Mouse (Mus musculus): ENCODE results near the gene Nlrp10. TPM values are rescaled to one million over a fixed set of nuclear protein-coding genes. Genes with fewer than 3 reads are reported as not detected.

Nlrp10 gene
- polyA plus RNA-seq, 1 experiment from 2014 or later = not detected

DNA sequence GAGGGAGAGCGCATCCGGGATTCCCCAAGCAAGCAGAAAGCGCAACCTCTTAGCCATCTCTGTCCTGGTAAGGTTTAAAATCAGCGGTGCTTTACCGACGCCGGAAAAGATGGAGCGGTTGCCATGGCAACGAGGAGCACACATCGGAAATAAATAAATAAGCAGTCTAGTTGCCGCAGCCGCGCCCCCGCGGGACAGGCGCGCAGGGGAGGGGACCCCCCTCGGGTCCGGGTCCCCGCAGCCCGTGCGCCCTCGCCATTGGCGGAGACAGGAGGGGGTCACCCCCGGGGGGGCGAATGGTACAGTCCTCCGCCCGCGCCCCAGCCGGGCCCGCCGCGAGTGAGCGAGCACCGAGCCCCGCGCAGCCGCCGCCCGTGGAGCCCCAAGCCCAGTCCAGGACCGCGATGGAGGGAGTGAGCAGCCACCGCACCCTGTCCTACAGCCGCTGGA, 20.4 kb upstream of the Nlrp10 start, which contains the start of gene Tub:
Tub (plus strand) TSS at position 27 of the 450 bp plus-strand sequence.
- 0 out of 2 replicates have a peak, but pooled peaks cover 6% of the 10 kb centered on the region for H3K36me3 ChIP-seq (ENCODE audit: control insufficient read depth, insufficient read depth, low read length)
- WGBS = under 1% methylated on average over 41 of the region's 44 CpGs
- ATAC-seq (ENCODE audit: low read depth) = peak; percentile 89
- H3K4me2 ChIP-seq (ENCODE audit: low read depth, low read length) = peak within 1 kb of the TSS; percentile 85
- peak within 1 kb of the TSS; percentile 69 for H3K27ac ChIP-seq (ENCODE audit: low read depth, low read length)
- H3K9ac ChIP-seq (replicated peaks; ENCODE audit: low read depth, low read length) = peak within 1 kb of the TSS; percentile 59
- H3K27me3 ChIP-seq (ENCODE audit: control insufficient read depth, insufficient read depth, low read length) = peaks cover 2% of the 10 kb centered on the region; the same call in 1 of the 2 replicates
- no peaks in the 10 kb centered on the region for H3K9me3 ChIP-seq (ENCODE audit: control insufficient read depth, low read length)
- H3K4me1 ChIP-seq (ENCODE audit: control insufficient read depth, insufficient read depth, low read length) = no peaks in the 10 kb centered on the region
- H3K4me3 ChIP-seq (ENCODE audit: low read depth, low read length) = peak within 1 kb of the TSS; percentile 60

- WGBS = 40% methylated on average over 2 of the region's 2 CpGs
Observed at GRCm38 (mm10) chr7:108949301-108949700, 19.3 kb upstream of the Nlrp10 start.

GRCm38 (mm10) chr7:108948611-108949010, 18.6 kb upstream of the Nlrp10 start:
- Histone ChIP-seq H3K36me3 (ENCODE audit: control insufficient read depth, insufficient read depth, low read length) (0 out of 2 replicates have a peak, but pooled peaks cover 7% of the 10 kb centered on the region), H3K4me2 (ENCODE audit: low read depth, low read length) (no peak overlapping the region), H3K9me3 (ENCODE audit: control insufficient read depth, low read length) (no peaks in the 10 kb centered on the region), H3K4me1 (ENCODE audit: control insufficient read depth, insufficient read depth, low read length) (no peaks in the 10 kb centered on the region), H3K27me3 (ENCODE audit: control insufficient read depth, insufficient read depth, low read length) (peaks cover 2% of the 10 kb centered on the region; the same call in 1 of the 2 replicates), H3K9ac (replicated peaks; ENCODE audit: low read depth, low read length) (no peak overlapping the region), H3K4me3 (ENCODE audit: low read depth, low read length) (no peak overlapping the region), H3K27ac (ENCODE audit: low read depth, low read length) (no peak overlapping the region)
- ATAC-seq (ENCODE audit: low read depth) = no peak

More at GRCm38 (mm10) chr7:108949301-108949700, 19.3 kb upstream of the Nlrp10 start:
- no peak for ATAC-seq (ENCODE audit: low read depth)
- no peak overlapping the region for H3K4me2 ChIP-seq (ENCODE audit: low read depth, low read length)
- H3K4me1 ChIP-seq (ENCODE audit: control insufficient read depth, insufficient read depth, low read length) = no peaks in the 10 kb centered on the region
- H3K9me3 ChIP-seq (ENCODE audit: control insufficient read depth, low read length) = no peaks in the 10 kb centered on the region
- no peak overlapping the region for H3K27ac ChIP-seq (ENCODE audit: low read depth, low read length)
- H3K9ac ChIP-seq (replicated peaks; ENCODE audit: low read depth, low read length) = no peak overlapping the region
- 0 out of 2 replicates have a peak, but pooled peaks cover 7% of the 10 kb centered on the region for H3K36me3 ChIP-seq (ENCODE audit: control insufficient read depth, insufficient read depth, low read length)
- H3K27me3 ChIP-seq (ENCODE audit: control insufficient read depth, insufficient read depth, low read length) = peaks cover 2% of the 10 kb centered on the region; the same call in 1 of the 2 replicates
- no peak overlapping the region for H3K4me3 ChIP-seq (ENCODE audit: low read depth, low read length)

DNA sequence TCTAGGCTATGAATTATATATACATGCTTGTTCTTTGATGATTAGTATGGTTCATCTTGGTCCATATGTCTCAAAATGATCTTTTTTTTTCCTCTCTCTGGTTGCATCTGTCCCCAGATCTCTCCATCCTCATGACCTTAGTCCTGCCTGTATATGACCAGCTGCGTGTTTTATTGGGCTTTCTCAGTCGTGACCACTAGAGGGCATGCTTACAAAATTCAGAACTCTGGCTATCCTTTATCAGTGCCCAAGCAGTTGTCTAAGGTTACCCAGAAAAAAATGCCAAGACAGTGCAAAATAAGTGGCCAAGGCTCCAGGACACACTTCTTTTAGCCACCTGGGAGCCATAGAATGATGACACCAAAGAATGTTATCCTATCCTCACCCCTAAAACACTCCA, 14.0 kb upstream of the Nlrp10 start:
- Histone ChIP-seq H3K36me3 (ENCODE audit: control insufficient read depth, insufficient read depth, low read length) (peaks cover 38% of the 10 kb centered on the region), H3K9ac (replicated peaks; ENCODE audit: low read depth, low read length) (no peak overlapping the region)
- WGBS = 7% methylated on average over 2 of the region's 2 CpGs

GRCm38 (mm10) chr7:108941466-108941865, 11.5 kb upstream of the Nlrp10 start:
- no peak overlapping the region for H3K4me3 ChIP-seq (ENCODE audit: low read depth, low read length)

More for the DNA sequence above, 14.0 kb upstream of the Nlrp10 start:
- Histone ChIP-seq H3K9me3 (ENCODE audit: control insufficient read depth, low read length) (no peaks in the 10 kb centered on the region), H3K27me3 (ENCODE audit: control insufficient read depth, insufficient read depth, low read length) (no peaks in the 10 kb centered on the region), H3K4me3 (ENCODE audit: low read depth, low read length) (no peak overlapping the region), H3K4me2 (ENCODE audit: low read depth, low read length) (no peak overlapping the region), H3K27ac (ENCODE audit: low read depth, low read length) (no peak overlapping the region), H3K4me1 (ENCODE audit: control insufficient read depth, insufficient read depth, low read length) (no peaks in the 10 kb centered on the region)
- peak; percentile 74; the same call in 1 of the 2 replicates for ATAC-seq (ENCODE audit: low read depth)

GRCm38 (mm10) chr7:108936591-108936990, 6.6 kb upstream of the Nlrp10 start:
- no peak for ATAC-seq (ENCODE audit: low read depth)
- Histone ChIP-seq H3K4me1 (ENCODE audit: control insufficient read depth, insufficient read depth, low read length) (peaks cover 15% of the 10 kb centered on the region), H3K4me3 (ENCODE audit: low read depth, low read length) (no peak overlapping the region), H3K27ac (ENCODE audit: low read depth, low read length) (no peak overlapping the region), H3K27me3 (ENCODE audit: control insufficient read depth, insufficient read depth, low read length) (no peaks in the 10 kb centered on the region), H3K4me2 (ENCODE audit: low read depth, low read length) (no peak overlapping the region), H3K9me3 (ENCODE audit: control insufficient read depth, low read length) (no peaks in the 10 kb centered on the region), H3K9ac (replicated peaks; ENCODE audit: low read depth, low read length) (no peak overlapping the region), H3K36me3 (ENCODE audit: control insufficient read depth, insufficient read depth, low read length) (peaks cover 38% of the 10 kb centered on the region)
- WGBS = 98% methylated on average over 4 of the region's 4 CpGs

More at GRCm38 (mm10) chr7:108941466-108941865, 11.5 kb upstream of the Nlrp10 start:
- Histone ChIP-seq H3K27me3 (ENCODE audit: control insufficient read depth, insufficient read depth, low read length) (no peaks in the 10 kb centered on the region), H3K9me3 (ENCODE audit: control insufficient read depth, low read length) (no peaks in the 10 kb centered on the region), H3K27ac (ENCODE audit: low read depth, low read length) (no peak overlapping the region), H3K36me3 (ENCODE audit: control insufficient read depth, insufficient read depth, low read length) (peaks cover 55% of the 10 kb centered on the region), H3K4me2 (ENCODE audit: low read depth, low read length) (no peak overlapping the region), H3K4me1 (ENCODE audit: control insufficient read depth, insufficient read depth, low read length) (0 out of 2 replicates have a peak, but pooled peaks cover under 1% of the 10 kb centered on the region), H3K9ac (replicated peaks; ENCODE audit: low read depth, low read length) (no peak overlapping the region)
- ATAC-seq (ENCODE audit: low read depth) = no peak
- 94% methylated on average over 9 of the region's 9 CpGs for WGBS

DNA sequence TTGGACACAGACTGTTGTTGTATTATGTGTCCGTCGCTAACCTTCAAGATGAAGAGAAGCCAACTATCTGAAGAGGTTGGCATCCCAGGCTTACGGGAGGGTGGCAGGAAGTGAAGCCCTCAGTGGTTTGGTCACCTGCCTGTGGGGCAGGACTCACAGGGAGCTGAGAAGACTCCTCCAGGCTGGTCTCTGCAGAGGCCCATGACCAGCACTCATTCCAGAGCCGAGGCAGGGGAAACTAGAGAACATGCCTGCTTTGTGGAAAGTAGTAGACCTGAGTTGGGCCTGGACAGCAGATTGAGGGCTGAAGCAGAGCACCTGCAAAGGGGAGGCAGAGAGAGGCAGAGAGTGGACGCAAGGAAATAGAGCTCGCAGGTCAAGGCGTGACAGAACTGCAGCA, 5.4 kb upstream of the Nlrp10 start:
- Histone ChIP-seq H3K27me3 (ENCODE audit: control insufficient read depth, insufficient read depth, low read length) (no peaks in the 10 kb centered on the region), H3K9me3 (ENCODE audit: control insufficient read depth, low read length) (no peaks in the 10 kb centered on the region), H3K4me1 (ENCODE audit: control insufficient read depth, insufficient read depth, low read length) (peaks cover 15% of the 10 kb centered on the region), H3K9ac (replicated peaks; ENCODE audit: low read depth, low read length) (no peak overlapping the region; the same call in 1 of the 2 replicates), H3K27ac (ENCODE audit: low read depth, low read length) (no peak overlapping the region), H3K4me3 (ENCODE audit: low read depth, low read length) (peak overlapping the region; percentile 61), H3K36me3 (ENCODE audit: control insufficient read depth, insufficient read depth, low read length) (peaks cover 28% of the 10 kb centered on the region), H3K4me2 (ENCODE audit: low read depth, low read length) (peak overlapping the region; percentile 91)
- WGBS = 87% methylated on average over 7 of the region's 7 CpGs
- no peak for ATAC-seq (ENCODE audit: low read depth)

DNA sequence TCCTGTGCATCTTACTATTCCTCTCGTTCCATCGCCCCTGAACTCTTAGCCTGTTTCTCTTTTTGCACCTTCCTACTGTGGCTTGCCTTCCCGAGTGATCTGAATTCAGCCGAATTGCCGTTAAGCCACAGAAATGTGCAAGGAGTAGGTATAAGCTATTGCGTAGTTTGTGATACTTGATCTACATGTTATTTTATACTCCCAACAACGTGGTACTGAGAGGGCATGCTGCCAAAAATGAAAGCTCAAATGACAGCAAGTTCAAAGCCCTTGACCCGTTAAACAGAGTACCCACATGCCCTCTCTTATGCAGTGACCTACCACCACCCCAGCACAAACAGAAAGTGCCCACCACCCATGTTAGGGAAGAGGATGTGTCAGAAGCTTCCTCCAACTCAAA, 4.9 kb upstream of the Nlrp10 start:
- peak overlapping the region; percentile 91 for H3K4me2 ChIP-seq (ENCODE audit: low read depth, low read length)
- H3K4me1 ChIP-seq (ENCODE audit: control insufficient read depth, insufficient read depth, low read length) = peaks cover 15% of the 10 kb centered on the region
- peak overlapping the region; percentile 59 for H3K9ac ChIP-seq (replicated peaks; ENCODE audit: low read depth, low read length)
- 10% methylated on average over 8 of the region's 8 CpGs for WGBS
- H3K27ac ChIP-seq (ENCODE audit: low read depth, low read length) = no peak overlapping the region
- peak overlapping the region; percentile 61 for H3K4me3 ChIP-seq (ENCODE audit: low read depth, low read length)
- H3K36me3 ChIP-seq (ENCODE audit: control insufficient read depth, insufficient read depth, low read length) = peaks cover 22% of the 10 kb centered on the region
- H3K9me3 ChIP-seq (ENCODE audit: control insufficient read depth, low read length) = no peaks in the 10 kb centered on the region
- no peaks in the 10 kb centered on the region for H3K27me3 ChIP-seq (ENCODE audit: control insufficient read depth, insufficient read depth, low read length)
- no peak for ATAC-seq (ENCODE audit: low read depth)

GRCm38 (mm10) chr7:108933794-108934731, 4.1 kb upstream of the Nlrp10 start, which contains the start of gene Eif3f:
Gene Eif3f (plus strand): TSS chr7:108934417.
- Histone ChIP-seq H3K4me2 (ENCODE audit: low read depth, low read length) (peak within 1 kb of the TSS; percentile 91), H3K36me3 (ENCODE audit: control insufficient read depth, insufficient read depth, low read length) (peaks cover 18% of the 10 kb centered on the region), H3K9me3 (ENCODE audit: control insufficient read depth, low read length) (no peaks in the 10 kb centered on the region), H3K4me3 (ENCODE audit: low read depth, low read length) (peak within 1 kb of the TSS; percentile 61), H3K4me1 (ENCODE audit: control insufficient read depth, insufficient read depth, low read length) (peaks cover 15% of the 10 kb centered on the region), H3K27me3 (ENCODE audit: control insufficient read depth, insufficient read depth, low read length) (no peaks in the 10 kb centered on the region), H3K9ac (replicated peaks; ENCODE audit: low read depth, low read length) (peak within 1 kb of the TSS; percentile 59), H3K27ac (ENCODE audit: low read depth, low read length) (peak within 1 kb of the TSS; percentile 80)
- ATAC-seq (ENCODE audit: low read depth) = peak; percentile 97
- 2% methylated on average over 47 of the region's 50 CpGs for WGBS
